9 mouse cellular contexts compared by ENCODE assay signal in the genomic region with DNA sequence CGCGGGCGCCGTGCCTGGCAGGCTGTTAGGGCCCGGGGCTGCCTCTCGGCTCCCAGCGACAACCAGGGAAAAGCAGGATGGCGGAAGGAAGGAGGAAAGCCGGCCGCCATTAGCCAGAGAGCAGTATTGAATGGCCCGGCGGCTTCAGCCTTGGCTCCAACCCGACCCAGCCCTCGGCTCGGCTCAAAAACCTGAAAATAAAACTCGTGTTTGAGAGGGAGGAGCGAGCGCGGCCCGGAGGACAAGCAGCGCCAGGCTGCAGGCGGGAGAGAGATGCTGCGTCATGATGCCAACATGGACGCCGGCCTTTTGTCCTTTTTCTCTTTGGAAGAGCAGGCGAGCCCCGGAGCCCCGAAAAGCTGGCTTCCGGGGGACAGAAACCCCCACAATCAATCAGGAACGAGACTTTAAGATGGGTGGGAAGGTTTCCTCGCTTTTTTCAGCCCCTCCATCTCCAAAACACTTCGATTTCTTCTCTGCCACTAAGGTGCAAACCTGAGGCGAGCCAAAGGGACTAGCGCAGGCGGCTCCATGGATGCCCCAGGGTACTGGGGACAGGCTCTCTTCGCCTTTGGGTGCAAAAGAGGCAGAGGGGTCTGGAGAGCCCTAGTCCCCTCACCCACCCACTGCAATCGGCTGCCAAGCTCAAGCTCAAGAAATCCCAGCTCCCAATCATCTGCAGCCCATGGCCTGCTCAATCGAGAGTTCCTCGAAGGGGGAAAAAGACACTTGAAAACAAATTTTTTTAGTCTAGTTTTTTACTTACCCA. TPM values are rescaled to one million over a fixed set of nuclear protein-coding genes. Genes with fewer than 3 reads are reported as not detected.
A peak's percentile ranks its signal among the peaks of the same experiment; 100 is the strongest.
DNase-seq lines count a peak whose midpoint lies in the region; ATAC-seq and TF ChIP-seq lines count a peak whose summit lies in the region.
"Had no signal": no experiment of that assay in that cellular context is flagged by ENCODE, and none has a peak within 500 bp of the region (broad histone marks: within the 10 kb centered on the region; RNA-seq: fewer than 3 reads in every experiment).

No protein-coding gene starts in this region.

- 0 out of 2 replicates have a peak, but pooled peaks cover 4% of the 10 kb centered on the region for H3K36me3 ChIP-seq in heart, embryonic 14.5 days (ENCODE audit: control insufficient read depth, insufficient read depth, low read length)
- no peaks in the 10 kb centered on the region for H3K36me3 ChIP-seq in kidney, postnatal 0 days (ENCODE audit: insufficient read depth, low read length)
- H3K36me3 ChIP-seq in liver, embryonic 12.5 days = peaks cover 19% of the 10 kb centered on the region
- no peaks in the 10 kb centered on the region for H3K36me3 ChIP-seq in myocyte (ENCODE audit: control insufficient read depth, insufficient read depth)
- H3K36me3 ChIP-seq in stomach, embryonic 14.5 days (ENCODE audit: control insufficient read depth, insufficient read depth, low read length) = peaks cover 3% of the 10 kb centered on the region; the same call in 1 of the 2 replicates

- peak; percentile 93 for DNase-seq in brain, embryonic 14.5 days (ENCODE audit: low read depth)
- peak; percentile 92 for DNase-seq in kidney, postnatal 0 days (ENCODE audit: low spot score)

- TF ChIP-seq POLR2A in brain, embryonic 14.5 days (IDR thresholded peaks at IDR 0.05; ENCODE audit: borderline replicate concordance, extremely low read depth, insufficient read depth, insufficient read length, poor library complexity, severe bottlenecking) = peak; percentile 51; the same call in 1 of the 2 replicates
- TF ChIP-seq POLR2A in myocyte (IDR thresholded peaks at IDR 0.05; ENCODE audit: insufficient read length, low read depth) = peak; percentile 75

- H3K4me3 ChIP-seq in heart, embryonic 14.5 days (ENCODE audit: control insufficient read depth in 1 of 2, insufficient read depth in 1 of 2, low read depth in 1 of 2, low read length in 2 of 2) = peak overlapping the region; percentile 65 to 93
- H3K4me3 ChIP-seq in kidney, postnatal 0 days (replicated peaks; ENCODE audit: low read depth, low read length) = peak overlapping the region; percentile 87
- H3K4me3 ChIP-seq in liver, embryonic 12.5 days = peak overlapping the region; percentile 98
- H3K4me3 ChIP-seq in myocyte = peak overlapping the region; percentile 75
- peak overlapping the region; percentile 84 for H3K4me3 ChIP-seq in stomach, embryonic 14.5 days (ENCODE audit: low read depth, low read length)

- H3K9me3 ChIP-seq in heart, embryonic 14.5 days (ENCODE audit: control insufficient read depth, low read length) = no peaks in the 10 kb centered on the region
- no peaks in the 10 kb centered on the region for H3K9me3 ChIP-seq in kidney, postnatal 0 days (replicated peaks; ENCODE audit: low read length)
- H3K9me3 ChIP-seq in liver, embryonic 12.5 days (replicated peaks) = no peaks in the 10 kb centered on the region
- no peaks in the 10 kb centered on the region for H3K9me3 ChIP-seq in stomach, embryonic 14.5 days (ENCODE audit: control insufficient read depth, low read depth, low read length)

- peaks cover 46 to 56% of the 10 kb centered on the region in 2 experiments for H3K4me1 ChIP-seq in heart, embryonic 14.5 days (ENCODE audit: control insufficient read depth in 2 of 2, insufficient read depth in 2 of 2, low read length in 2 of 2)
- H3K4me1 ChIP-seq in kidney, postnatal 0 days (replicated peaks; ENCODE audit: insufficient read depth, low read length) = peaks cover 43% of the 10 kb centered on the region
- H3K4me1 ChIP-seq in liver, embryonic 12.5 days = peaks cover 72% of the 10 kb centered on the region
- H3K4me1 ChIP-seq in stomach, embryonic 14.5 days (ENCODE audit: control insufficient read depth, insufficient read depth, low read length) = peaks cover 44% of the 10 kb centered on the region

- peaks cover 22% of the 10 kb centered on the region for H3K79me2 ChIP-seq in myocyte (ENCODE audit: control insufficient read depth, insufficient read depth)

- H3ac ChIP-seq in myocyte (ENCODE audit: control insufficient read depth, insufficient read length) = peak overlapping the region; percentile 99

- ATAC-seq in CD4-positive, CD25-positive, alpha-beta regulatory T cell, adult 4 months = peak; percentile 31
- ATAC-seq in erythroid progenitor cell, adult 5-6 weeks (replicated peaks; ENCODE audit: low FRiP score, poor library complexity, severe bottlenecking) = peak; percentile 32
- no peak for ATAC-seq in heart, embryonic 14.5 days (ENCODE audit: insufficient number of reproducible peaks, insufficient read depth, low FRiP score, low read depth)
- ATAC-seq in kidney, postnatal 0 days (replicated peaks; ENCODE audit: low FRiP score, low read depth) = no peak
- no peak for ATAC-seq in liver, embryonic 12.5 days
- ATAC-seq in stomach, embryonic 14.5 days (ENCODE audit: insufficient number of reproducible peaks, insufficient read depth, low FRiP score, low read depth) = no peak

- TF ChIP-seq CTCF in brain, embryonic 14.5 days (IDR thresholded peaks at IDR 0.05; ENCODE audit: borderline replicate concordance, extremely low read depth, insufficient read depth, insufficient read length) = no peak
- no peak for TF ChIP-seq CTCF in kidney, postnatal 0 days (IDR thresholded peaks at IDR 0.05; ENCODE audit: low read depth)

- 1% methylated on average over 39 of the region's 39 CpGs for WGBS in heart, embryonic 14.5 days
- WGBS in kidney, postnatal 0 days = under 1% methylated on average over 39 of the region's 39 CpGs
- 1% methylated on average over 39 of the region's 39 CpGs for WGBS in liver, embryonic 12.5 days (ENCODE audit: insufficient replicate concordance)
- WGBS in stomach, embryonic 14.5 days = under 1% methylated on average over 39 of the region's 39 CpGs

- H3K9ac ChIP-seq in heart, embryonic 14.5 days (ENCODE audit: low read length) = peak overlapping the region; percentile 100
- H3K9ac ChIP-seq in kidney, postnatal 0 days (ENCODE audit: low read depth, low read length) = peak overlapping the region; percentile 94
- H3K9ac ChIP-seq in liver, embryonic 12.5 days = peak overlapping the region; percentile 99
- H3K9ac ChIP-seq in stomach, embryonic 14.5 days (replicated peaks; ENCODE audit: low read depth, low read length) = peak overlapping the region; percentile 98

- H3K4me2 ChIP-seq in heart, embryonic 14.5 days (ENCODE audit: low read length) = peak overlapping the region; percentile 95
- H3K4me2 ChIP-seq in kidney, postnatal 0 days (ENCODE audit: low read length) = peak overlapping the region; percentile 100
- peak overlapping the region; percentile 100 for H3K4me2 ChIP-seq in liver, embryonic 12.5 days
- peak overlapping the region; percentile 88 for H3K4me2 ChIP-seq in myocyte (ENCODE audit: low read depth)
- peak overlapping the region; percentile 100 for H3K4me2 ChIP-seq in stomach, embryonic 14.5 days (replicated peaks; ENCODE audit: low read depth, low read length)

- no peaks in the 10 kb centered on the region for H3K27me3 ChIP-seq in heart, embryonic 14.5 days (ENCODE audit: control insufficient read depth, insufficient read depth, low read length)
- no peaks in the 10 kb centered on the region for H3K27me3 ChIP-seq in kidney, postnatal 0 days (ENCODE audit: insufficient read depth, low read length)
- no peaks in the 10 kb centered on the region for H3K27me3 ChIP-seq in liver, embryonic 12.5 days (replicated peaks)
- no peaks in the 10 kb centered on the region for H3K27me3 ChIP-seq in myocyte (ENCODE audit: control insufficient read depth, insufficient read depth, insufficient read length)
- H3K27me3 ChIP-seq in stomach, embryonic 14.5 days (ENCODE audit: control insufficient read depth, insufficient read depth, low read length) = no peaks in the 10 kb centered on the region

- H3K27ac ChIP-seq in heart, embryonic 14.5 days (replicated peaks in 1 of 2; ENCODE audit: control insufficient read depth in 1 of 2, insufficient read depth in 1 of 2, low read depth in 2 of 2, low read length in 2 of 2) = peak overlapping the region; percentile 100
- H3K27ac ChIP-seq in kidney, postnatal 0 days = peak overlapping the region; percentile 100
- peak overlapping the region; percentile 100 for H3K27ac ChIP-seq in liver, embryonic 12.5 days
- peak overlapping the region; percentile 100 for H3K27ac ChIP-seq in stomach, embryonic 14.5 days (ENCODE audit: low read length)

RNA-seq across cellular contexts. Expression of a gene that starts 2.9 kb away (rescaled TPM):
- polyA plus RNA-seq in CD4-positive, CD25-positive, alpha-beta regulatory T cell, adult 4 months (2017; shearing (Covaris generic)) = 10 to 100 TPM; 17.1 to 20.8 TPM
- 7.3 and 21.0 TPM in 2 replicates for polyA plus RNA-seq in brain, embryonic 14.5 days (2012; rRNA removed)
- 29.8 and 41.8 TPM in 2 replicates for total RNA-seq in erythroid progenitor cell, adult 5-6 weeks (2015; ENCODE audit: low replicate concordance)
- total RNA-seq in erythroid progenitor cell, adult 5-6 weeks (2017; ENCODE audit: low replicate concordance) = 20.2 and 23.0 TPM in 2 replicates
- polyA plus RNA-seq in heart, embryonic 14.5 days (2014; fragmentation: Nextera tagmentation; extraction: Ambion mirVana) = 7.9 and 9.3 TPM in 2 replicates
- polyA plus RNA-seq in kidney, postnatal 0 days (2015; fragmentation: Nextera tagmentation; extraction: Ambion mirVana) = 7.0 and 7.1 TPM in 2 replicates
- polyA plus RNA-seq in liver, embryonic 12.5 days (2016; fragmentation: Nextera tagmentation; extraction: Ambion mirVana) = 6.0 and 6.1 TPM in 2 replicates
- polyA plus RNA-seq in myocyte (2012; fragmentation: generic; extraction: Trizol) = 5.4 TPM
- polyA plus RNA-seq in stomach, embryonic 14.5 days (2014; fragmentation: Nextera tagmentation; extraction: Ambion mirVana) = 12.9 and 14.3 TPM in 2 replicates

RNA-seq across cellular contexts. Expression of a gene that starts 6.6 kb away (rescaled TPM):
- polyA plus RNA-seq in CD4-positive, CD25-positive, alpha-beta regulatory T cell, adult 4 months (2017; shearing (Covaris generic)) = 100 to 1,000 TPM in 1 of 2 experiments, 10 to 100 TPM in 1; 80.6 to 101 TPM
- 9.3 and 11.0 TPM in 2 replicates for polyA plus RNA-seq in brain, embryonic 14.5 days (2012; rRNA removed)
- 1.7 and 3.2 TPM in 2 replicates for total RNA-seq in erythroid progenitor cell, adult 5-6 weeks (2015; ENCODE audit: low replicate concordance)
- 1.4 and 7.7 TPM in 2 replicates for total RNA-seq in erythroid progenitor cell, adult 5-6 weeks (2017; ENCODE audit: low replicate concordance)
- 0.99 and 2.0 TPM in 2 replicates for polyA plus RNA-seq in heart, embryonic 14.5 days (2014; fragmentation: Nextera tagmentation; extraction: Ambion mirVana)
- 3.2 and 3.3 TPM in 2 replicates for polyA plus RNA-seq in kidney, postnatal 0 days (2015; fragmentation: Nextera tagmentation; extraction: Ambion mirVana)
- polyA plus RNA-seq in liver, embryonic 12.5 days (2016; fragmentation: Nextera tagmentation; extraction: Ambion mirVana) = 3.9 and 4.8 TPM in 2 replicates
- 1.6 TPM for polyA plus RNA-seq in myocyte (2012; fragmentation: generic; extraction: Trizol)
- 2.0 and 2.3 TPM in 2 replicates for polyA plus RNA-seq in stomach, embryonic 14.5 days (2014; fragmentation: Nextera tagmentation; extraction: Ambion mirVana)

RNA-seq across cellular contexts. Expression of a gene that starts 30.1 kb away (rescaled TPM):
- polyA plus RNA-seq in CD4-positive, CD25-positive, alpha-beta regulatory T cell, adult 4 months (2017; shearing (Covaris generic)) = 10 to 100 TPM; 36.5 to 41.5 TPM
- 36.2 and 41.2 TPM in 2 replicates for polyA plus RNA-seq in brain, embryonic 14.5 days (2012; rRNA removed)
- total RNA-seq in erythroid progenitor cell, adult 5-6 weeks (2015; ENCODE audit: low replicate concordance) = 27.2 and 48.7 TPM in 2 replicates
- total RNA-seq in erythroid progenitor cell, adult 5-6 weeks (2017; ENCODE audit: low replicate concordance) = 52.2 and 63.8 TPM in 2 replicates
- 53.0 and 64.3 TPM in 2 replicates for polyA plus RNA-seq in heart, embryonic 14.5 days (2014; fragmentation: Nextera tagmentation; extraction: Ambion mirVana)
- 77.4 and 78.7 TPM in 2 replicates for polyA plus RNA-seq in kidney, postnatal 0 days (2015; fragmentation: Nextera tagmentation; extraction: Ambion mirVana)
- 77.4 and 77.8 TPM in 2 replicates for polyA plus RNA-seq in liver, embryonic 12.5 days (2016; fragmentation: Nextera tagmentation; extraction: Ambion mirVana)
- 30.6 TPM for polyA plus RNA-seq in myocyte (2012; fragmentation: generic; extraction: Trizol)
- polyA plus RNA-seq in stomach, embryonic 14.5 days (2014; fragmentation: Nextera tagmentation; extraction: Ambion mirVana) = 72.8 and 82.3 TPM in 2 replicates

RNA-seq across cellular contexts. Expression of a gene that starts 43.4 kb away (rescaled TPM):
- polyA plus RNA-seq in CD4-positive, CD25-positive, alpha-beta regulatory T cell, adult 4 months (2017; shearing (Covaris generic)) = not detected
- polyA plus RNA-seq in brain, embryonic 14.5 days (2012; rRNA removed) = not detected in 2 replicates
- total RNA-seq in erythroid progenitor cell, adult 5-6 weeks (2015; ENCODE audit: low replicate concordance) = not detected in 2 replicates
- not detected in 2 replicates for total RNA-seq in erythroid progenitor cell, adult 5-6 weeks (2017; ENCODE audit: low replicate concordance)
- not detected in 2 replicates for polyA plus RNA-seq in heart, embryonic 14.5 days (2014; fragmentation: Nextera tagmentation; extraction: Ambion mirVana)
- polyA plus RNA-seq in kidney, postnatal 0 days (2015; fragmentation: Nextera tagmentation; extraction: Ambion mirVana) = 0.32 and 0.45 TPM in 2 replicates
- polyA plus RNA-seq in liver, embryonic 12.5 days (2016; fragmentation: Nextera tagmentation; extraction: Ambion mirVana) = 5.9 and 6.1 TPM in 2 replicates
- not detected for polyA plus RNA-seq in myocyte (2012; fragmentation: generic; extraction: Trizol)
- 0.36 TPM in 1 of 2 replicates, not detected in the other for polyA plus RNA-seq in stomach, embryonic 14.5 days (2014; fragmentation: Nextera tagmentation; extraction: Ambion mirVana)
- total RNA-seq: common myeloid progenitor, adult 5-6 weeks had no signal

Comparison
In these comparisons a context has a peak if more than half of its experiments do, and no peak if none do; other contexts are left out.
1. ATAC-seq: peak in CD4-positive, CD25-positive, alpha-beta regulatory T cell, adult 4 months (single experiment) and erythroid progenitor cell, adult 5-6 weeks (single experiment); none in heart, embryonic 14.5 days (single experiment), kidney, postnatal 0 days (single experiment), liver, embryonic 12.5 days (single experiment) and stomach, embryonic 14.5 days (single experiment).
2. Peak in every context shown above with its lines, with median percentiles within 50 percentile points of each other: H3K27ac ChIP-seq, H3K4me2 ChIP-seq, H3K4me3 ChIP-seq and H3K9ac ChIP-seq.